Mouse (Mus musculus): Measurements from ENCODE around the gene Vps11.
A peak's percentile ranks its signal among the peaks of the same experiment; 100 is the strongest.
"Not testable (repeated sequence)": the region's sequence is repeated elsewhere in the genome, so short reads cannot be mapped to it uniquely, and the experiment has no call there.

Vps11 gene

DNA sequence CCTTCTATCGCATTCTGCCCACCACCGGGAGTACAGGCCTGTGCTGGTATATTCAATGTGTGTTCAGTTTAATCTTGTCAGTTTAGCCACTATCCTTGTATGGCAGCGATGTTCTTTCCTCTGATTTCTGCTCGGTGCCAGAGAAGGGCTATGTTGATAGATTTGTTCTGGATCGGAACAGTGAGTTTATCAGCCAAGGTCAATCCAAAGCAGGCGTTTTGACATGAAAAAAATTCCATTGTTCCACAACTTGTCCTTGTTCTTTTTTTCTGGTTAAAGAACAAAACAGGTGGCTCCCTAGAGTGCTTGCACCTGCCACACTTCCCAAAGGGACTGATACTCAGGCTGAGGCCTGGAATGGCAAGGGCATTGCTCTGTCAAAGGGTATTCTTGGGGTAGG is 14.7 kb upstream of the Vps11 start:
- DNase-seq (ENCODE audit: low spot score) = no peak

- DNase-seq (ENCODE audit: low spot score) = no peak
Observed at GRCm38 (mm10) chr9:44373386-44373785, 11.9 kb upstream of the Vps11 start.

DNA sequence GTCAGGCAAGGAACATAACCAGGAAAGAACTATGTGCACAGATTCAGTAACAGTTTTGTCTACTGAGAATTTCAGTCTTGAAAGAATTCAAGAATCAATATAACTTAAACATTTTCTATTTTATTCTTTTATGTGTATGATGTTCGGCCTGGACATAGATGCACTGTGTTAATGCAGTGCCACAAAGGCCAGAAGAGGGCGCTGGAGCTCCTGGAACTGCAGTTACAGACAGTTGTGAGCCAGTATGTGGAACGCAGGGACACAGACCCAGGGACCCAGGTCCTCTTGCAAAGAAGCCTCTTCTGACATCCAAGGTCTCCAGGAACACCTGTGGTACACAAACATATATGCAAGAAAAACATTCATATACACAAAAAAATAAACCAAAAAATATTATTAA is 3.0 kb upstream of the Vps11 start:
- no peak for DNase-seq (ENCODE audit: low spot score)

GRCm38 (mm10) chr9:44361931-44362330 is 461 bp upstream of the Vps11 start:
- DNase-seq (ENCODE audit: low spot score) = not testable (repeated sequence)

GRCm38 (mm10) chr9:44357207-44357606 is 4.3 kb downstream of the Vps11 start:
- DNase-seq (ENCODE audit: low spot score) = no peak

- DNase-seq (ENCODE audit: low spot score) = no peak
Observed at GRCm38 (mm10) chr9:44353142-44353541, 8.3 kb downstream of the Vps11 start.

- no peak for DNase-seq (ENCODE audit: low spot score)
Observed at GRCm38 (mm10) chr9:44352337-44352736, 9.1 kb downstream of the Vps11 start.

GRCm38 (mm10) chr9:44351396-44351795 is 10.1 kb downstream of the Vps11 start:
- no peak for DNase-seq (ENCODE audit: low spot score)

DNA sequence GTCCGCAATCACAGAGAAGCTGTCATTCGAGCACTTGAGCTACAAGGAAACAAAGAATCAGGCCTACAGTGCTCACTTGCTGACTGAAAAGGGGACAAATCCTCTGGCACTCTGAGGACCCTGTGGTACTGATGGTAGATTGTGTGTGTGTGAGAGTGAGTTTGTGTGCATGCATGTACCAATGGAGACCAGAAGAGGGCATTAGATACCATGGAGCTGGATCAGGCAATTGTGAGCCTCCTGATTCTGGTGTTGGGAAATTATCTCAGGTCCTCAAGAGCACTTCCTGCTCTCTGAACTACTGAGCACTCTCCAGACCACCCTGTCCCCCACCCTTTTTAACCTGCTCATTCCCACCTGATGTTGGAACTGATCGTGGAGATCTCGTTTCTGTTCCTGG is 12.9 kb downstream of the Vps11 start:
- DNase-seq (ENCODE audit: low spot score) = no peak

DNA sequence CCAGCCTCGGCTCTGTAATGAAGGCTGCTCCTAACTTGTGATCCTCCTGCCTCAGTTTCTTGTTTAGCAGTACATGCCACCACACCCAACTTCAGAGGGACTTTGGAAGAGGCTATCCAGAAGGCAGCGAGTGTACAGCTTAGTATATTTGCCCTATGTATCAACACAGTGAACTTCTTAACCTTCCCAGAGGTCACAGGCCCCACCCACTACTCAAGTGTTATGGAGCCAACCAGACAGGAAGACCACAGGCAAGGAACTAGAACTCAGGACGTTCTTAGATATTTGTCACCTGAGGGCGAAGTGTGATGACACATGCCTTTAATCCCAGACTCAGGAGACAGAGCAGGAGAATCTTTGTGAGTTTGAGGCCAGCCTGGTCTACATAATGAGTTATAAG is 13.8 kb downstream of the Vps11 start:
- no peak for DNase-seq (ENCODE audit: low spot score)

DNA sequence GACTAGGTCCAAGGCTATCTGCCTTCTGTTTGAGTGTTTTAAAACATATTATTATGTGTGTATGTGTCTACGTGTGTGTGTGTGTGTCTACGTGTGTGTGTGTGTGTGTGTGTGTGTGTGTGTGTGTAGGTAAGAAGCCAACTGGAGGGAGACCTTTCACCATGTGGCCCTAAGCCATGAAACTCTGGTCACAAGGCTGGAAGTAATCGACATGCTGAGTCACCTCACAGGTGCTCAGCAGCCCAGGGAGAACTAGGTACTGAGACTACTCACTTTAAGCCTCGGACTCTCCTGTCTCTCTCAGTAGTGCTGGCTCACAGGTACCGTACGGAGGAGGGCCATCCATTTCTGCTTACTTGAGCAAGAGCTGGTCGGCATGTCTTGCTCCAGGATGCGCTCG is 14.3 kb downstream of the Vps11 start:
- DNase-seq (ENCODE audit: low spot score) = no peak

GRCm38 (mm10) chr9:44345570-44346433 is 15.7 kb downstream of the Vps11 start:
- no peak for DNase-seq (ENCODE audit: low spot score)

- DNase-seq (ENCODE audit: low spot score) = peak; percentile 58
Observed at GRCm38 (mm10) chr9:44343781-44344421, 17.6 kb downstream of the Vps11 start, which contains the start of gene Hmbs. TSS of gene Hmbs (minus strand) at chr9:44344228.

DNA sequence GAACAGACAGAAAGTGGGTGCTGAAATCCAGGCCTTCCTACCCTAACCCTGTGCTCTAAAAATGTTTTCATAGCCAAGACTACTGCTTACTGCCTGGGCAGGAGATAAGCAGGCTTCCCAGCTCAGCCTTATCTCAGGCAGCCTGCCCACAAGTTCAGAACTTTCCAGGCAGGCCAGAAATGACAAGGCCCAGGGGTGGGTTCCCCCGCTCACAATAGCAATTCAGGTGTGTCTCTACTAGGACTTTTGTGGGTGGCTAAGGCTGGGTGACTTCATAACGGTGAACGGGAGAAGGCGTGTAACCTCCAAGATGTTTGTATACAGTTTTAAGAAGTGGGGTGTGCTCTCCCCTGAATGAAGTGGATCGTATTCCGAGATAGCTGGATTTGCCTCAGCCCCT is 18.2 kb downstream of the Vps11 start:
- DNase-seq (ENCODE audit: low spot score) = no peak

GRCm38 (mm10) chr9:44342605-44343004 is 18.9 kb downstream of the Vps11 start:
- DNase-seq (ENCODE audit: low spot score) = no peak

GRCm38 (mm10) chr9:44342173-44342572 is 19.3 kb downstream of the Vps11 start:
- DNase-seq (ENCODE audit: low spot score) = no peak

DNA sequence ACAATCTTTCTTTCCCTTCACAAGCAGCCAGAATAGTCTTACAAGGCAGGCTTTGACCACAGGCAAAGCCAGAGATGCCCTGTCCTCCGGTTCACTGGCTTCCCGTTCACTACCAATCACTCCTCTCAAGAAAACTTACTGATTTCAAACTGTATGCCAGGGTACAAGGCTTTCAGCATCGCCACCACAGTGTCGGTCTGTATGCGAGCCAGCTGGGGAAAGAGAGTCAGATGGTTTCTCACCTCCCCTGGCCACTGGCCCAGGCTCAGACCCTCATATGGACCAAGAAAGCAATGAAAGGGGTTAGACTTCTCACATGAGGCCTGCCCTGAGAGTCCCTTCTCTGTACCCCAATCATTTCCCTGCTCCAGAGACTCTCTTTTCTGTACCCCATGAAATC is 20.0 kb downstream of the Vps11 start:
- no peak for DNase-seq (ENCODE audit: low spot score)

GRCm38 (mm10) chr9:44338574-44338973 is 22.9 kb downstream of the Vps11 start:
- DNase-seq (ENCODE audit: low spot score) = no peak

DNA sequence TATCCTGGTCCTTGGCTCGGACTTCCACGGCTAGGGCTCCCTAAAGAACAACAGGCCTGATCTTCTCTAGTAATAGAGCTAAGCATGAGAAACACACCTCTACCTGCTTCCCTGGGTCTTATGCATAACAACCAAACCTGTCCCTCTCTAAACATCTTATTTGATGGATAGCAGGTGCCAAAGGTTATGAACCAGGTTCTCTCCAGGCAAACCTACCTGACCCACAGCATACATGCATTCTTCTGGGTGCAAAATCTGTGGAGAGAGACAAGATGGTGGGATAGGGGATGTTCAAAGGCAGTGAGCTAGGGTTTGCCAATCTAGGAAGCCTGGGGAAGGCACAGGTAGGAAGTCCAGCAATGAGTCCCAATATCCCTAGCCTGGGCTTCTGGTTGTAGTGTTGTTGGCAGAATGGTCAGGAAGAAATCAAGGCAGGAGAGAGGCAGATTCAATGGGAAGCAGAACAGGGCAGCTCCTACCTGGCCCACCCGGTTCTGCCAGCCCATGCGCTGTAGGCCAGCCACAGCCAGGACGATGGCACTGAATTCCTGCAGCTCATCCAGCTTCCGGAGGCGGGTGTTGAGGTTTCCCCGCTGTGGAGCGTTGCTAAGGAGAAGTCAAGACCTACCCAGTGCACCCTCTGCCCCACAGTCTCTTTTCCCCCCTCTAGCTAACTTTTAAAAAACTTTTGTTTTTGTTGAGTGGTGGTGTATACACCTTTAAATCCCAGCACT is 23.9 kb downstream of the Vps11 start:
- DNase-seq (ENCODE audit: low spot score) = no peak

DNA sequence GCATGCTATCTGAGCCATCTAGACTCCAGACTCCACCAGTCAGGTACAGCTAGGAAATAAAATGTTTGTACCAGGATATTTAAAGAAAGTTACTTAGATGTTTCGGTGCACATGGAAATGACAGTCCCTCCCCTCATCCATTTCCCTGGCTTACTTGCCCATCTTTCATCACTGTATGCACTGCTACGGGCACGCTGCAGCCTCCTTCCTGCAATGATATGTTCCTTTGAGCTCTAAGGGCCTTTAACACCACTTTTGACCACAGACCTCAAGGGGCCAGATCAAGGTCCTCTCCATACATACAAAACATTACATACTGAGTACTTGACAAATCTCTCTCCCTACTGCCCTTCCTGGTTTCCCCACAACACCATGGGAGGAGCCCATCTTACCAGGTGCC is 24.5 kb downstream of the Vps11 start:
- no peak for DNase-seq (ENCODE audit: low spot score)

- DNase-seq (ENCODE audit: low spot score) = not testable (repeated sequence)
Observed at GRCm38 (mm10) chr9:44336513-44336912, 25.0 kb downstream of the Vps11 start.

DNA sequence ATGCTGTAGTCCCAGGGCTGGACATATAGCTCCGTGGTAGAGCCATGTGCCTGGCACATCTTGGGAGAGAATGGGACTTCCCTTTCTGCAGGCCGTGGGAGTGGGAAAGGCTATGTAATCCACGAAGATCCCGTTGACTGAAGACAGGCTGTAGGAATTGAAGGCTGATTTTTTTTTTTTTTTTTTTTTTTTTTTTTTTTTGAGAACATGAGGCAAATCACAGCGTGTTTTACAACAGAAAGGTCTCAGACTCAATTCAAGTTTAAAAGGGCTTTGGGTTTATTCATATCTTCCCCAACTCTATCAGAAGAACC is 25.4 kb downstream of the Vps11 start:
- DNase-seq (ENCODE audit: low spot score) = no peak
